ENCODE assay signal across 14 mouse cellular contexts in genomic region chr2:181691571-181691970, GRCm38 (mm10). TPM values are rescaled to one million over a fixed set of nuclear protein-coding genes. Genes with fewer than 3 reads are reported as not detected.
A peak's percentile ranks its signal among the peaks of the same experiment; 100 is the strongest.
DNase-seq lines count a peak whose midpoint lies in the region; ATAC-seq and TF ChIP-seq lines count a peak whose summit lies in the region.
"Had no signal": no experiment of that assay in that cellular context is flagged by ENCODE, and none has a peak within 500 bp of the region (broad histone marks: within the 10 kb centered on the region; RNA-seq: fewer than 3 reads in every experiment).

No protein-coding gene starts in this region.

- H3K36me3 ChIP-seq in heart, embryonic 15.5 days: peaks cover 18% of the 10 kb centered on the region
- no peaks in the 10 kb centered on the region; the same call in 1 of the 2 replicates for H3K36me3 ChIP-seq in testis, adult 2 months (ENCODE audit: control insufficient read depth, insufficient read depth, low read length)
- no peaks in the 10 kb centered on the region for H3K36me3 ChIP-seq in liver, embryonic 14.5 days (replicated peaks; ENCODE audit: control insufficient read depth, insufficient read depth, low read depth)

- ATAC-seq in heart, embryonic 15.5 days (replicated peaks; ENCODE audit: insufficient number of reproducible peaks, insufficient read depth, low FRiP score, low read depth): no peak
- ATAC-seq in liver, embryonic 14.5 days (ENCODE audit: insufficient read depth): no peak

- no peak for TF ChIP-seq POLR2A in testis, adult 2 months (IDR thresholded peaks at IDR 0.05; ENCODE audit: control insufficient read depth, low read depth, low read length)

- WGBS in heart, embryonic 15.5 days: 81% methylated on average over 4 of the region's 4 CpGs
- WGBS in liver, embryonic 14.5 days (ENCODE audit: insufficient replicate concordance): 26% methylated on average over 4 of the region's 4 CpGs

- H3K27me3 ChIP-seq in heart, embryonic 15.5 days: no peaks in the 10 kb centered on the region
- no peaks in the 10 kb centered on the region for H3K27me3 ChIP-seq in testis, adult 2 months (ENCODE audit: control insufficient read depth, insufficient read depth, low read length)
- no peaks in the 10 kb centered on the region; the same call in 1 of the 2 replicates for H3K27me3 ChIP-seq in liver, embryonic 14.5 days (ENCODE audit: control insufficient read depth, insufficient read depth, low read length)
- H3K27me3 ChIP-seq: CH12.LX; neural tube, embryonic 15.5 days had no signal

- H3K27ac ChIP-seq in heart, embryonic 15.5 days: no peak overlapping the region
- no peak overlapping the region for H3K27ac ChIP-seq in testis, adult 2 months (ENCODE audit: control insufficient read depth, insufficient read depth, low read depth, low read length)
- H3K27ac ChIP-seq in liver, embryonic 14.5 days: no peak overlapping the region
- H3K27ac ChIP-seq: hindbrain, embryonic 10.5 days; neural tube, embryonic 15.5 days had no signal

- H3K9ac ChIP-seq in heart, embryonic 15.5 days: no peak overlapping the region
- H3K9ac ChIP-seq in liver, embryonic 14.5 days (replicated peaks): no peak overlapping the region
- H3K9ac ChIP-seq: neural tube, embryonic 15.5 days had no signal

- H3K4me1 ChIP-seq in heart, embryonic 15.5 days (replicated peaks): peaks cover 15% of the 10 kb centered on the region
- peaks cover 9% of the 10 kb centered on the region; the same call in 1 of the 2 replicates for H3K4me1 ChIP-seq in testis, adult 2 months (ENCODE audit: control insufficient read depth, insufficient read depth, low read length)
- peaks cover 0 to 3% of the 10 kb centered on the region in 2 experiments; a peak in 2 of 4 replicates for H3K4me1 ChIP-seq in liver, embryonic 14.5 days (replicated peaks; ENCODE audit: control insufficient read depth in 2 of 2, insufficient read depth in 2 of 2, low read length in 1 of 2)

- H3K9me3 ChIP-seq in heart, embryonic 15.5 days (replicated peaks): no peaks in the 10 kb centered on the region
- H3K9me3 ChIP-seq in liver, embryonic 14.5 days (ENCODE audit: control insufficient read depth, low read length): no peaks in the 10 kb centered on the region
- H3K9me3 ChIP-seq: hindbrain, embryonic 10.5 days; neural tube, embryonic 15.5 days had no signal

- no peak for TF ChIP-seq CTCF in testis, adult 2 months (IDR thresholded peaks at IDR 0.05; ENCODE audit: control insufficient read depth, insufficient read depth, insufficient replicate concordance, low read depth, low read length)
- TF ChIP-seq CTCF in liver, embryonic 14.5 days (IDR thresholded peaks at IDR 0.05; ENCODE audit: low read depth): no peak

- TF ChIP-seq EP300 in liver, embryonic 14.5 days (IDR thresholded peaks at IDR 0.05; ENCODE audit: low read depth): no peak

- no peak overlapping the region for H3K4me3 ChIP-seq in heart, embryonic 15.5 days
- H3K4me3 ChIP-seq in testis, adult 2 months (ENCODE audit: control insufficient read depth, low read depth, low read length): peak overlapping the region; percentile 66
- H3K4me3 ChIP-seq in liver, embryonic 14.5 days (ENCODE audit: insufficient read depth in 1 of 2, low read depth in 2 of 2, low read length in 2 of 2): peak overlapping the region in 1 of 2 experiments; percentile 10; a peak in 1 of 4 replicates
- H3K4me3 ChIP-seq: neural tube, embryonic 15.5 days had no signal

- DNase-seq in heart, adult 8-10 months (ENCODE audit: low spot score): no peak
- DNase-seq in testis, postnatal 10 days (ENCODE audit: low spot score): no peak
- DNase-seq in liver, embryonic 14.5 days (ENCODE audit: low read depth in 3 of 3, low spot score in 3 of 3): no peak
- peak; percentile 53 for DNase-seq in thymus, postnatal 14 days
- no peak for DNase-seq in adrenal gland, adult 2 months
- DNase-seq in ovary, postnatal 10 days (ENCODE audit: low spot score): no peak
- DNase-seq: kidney, postnatal 14 days had no signal

- H3K4me2 ChIP-seq in heart, embryonic 15.5 days: peak overlapping the region; percentile 28; the same call in 1 of the 2 replicates
- H3K4me2 ChIP-seq in liver, embryonic 14.5 days (ENCODE audit: low read depth): peak overlapping the region; percentile 71

RNA-seq across cellular contexts. Expression of gene Rgs19, which starts 2.2 kb away (rescaled TPM):
- 30.9 and 45.3 TPM in 2 replicates for polyA plus RNA-seq in heart, embryonic 15.5 days (2015; fragmentation: Nextera tagmentation; extraction: Ambion mirVana)
- 1 to 10 TPM; 3.7 to 8.9 (median 4.9) TPM for total RNA-seq in heart, adult 8-10 months (2022)
- polyA plus RNA-seq in testis, adult 2 months (2012; rRNA removed): 25.7 and 28.2 TPM in 2 replicates
- 19.0 and 20.6 TPM in 2 replicates for polyA plus RNA-seq in liver, embryonic 14.5 days (2012; rRNA removed)
- 15.8 and 21.0 TPM in 2 replicates for polyA plus RNA-seq in liver, embryonic 14.5 days (2014; fragmentation: Nextera tagmentation; extraction: Ambion mirVana)
- total RNA-seq in adrenal gland, adult 2 months (2021): 10 to 100 TPM; 21.4 to 31.1 TPM
- polyA plus RNA-seq in adrenal gland, adult 2 months (2012; rRNA removed): 61.2 and 67.3 TPM in 2 replicates

RNA-seq across cellular contexts. Expression of gene Lkaaear1, which starts 6.7 kb away (rescaled TPM):
- not detected in 2 replicates for polyA plus RNA-seq in heart, embryonic 15.5 days (2015; fragmentation: Nextera tagmentation; extraction: Ambion mirVana)
- total RNA-seq in heart, adult 8-10 months (2022): not detected
- 409 and 417 TPM in 2 replicates for polyA plus RNA-seq in testis, adult 2 months (2012; rRNA removed)
- not detected in 2 replicates for polyA plus RNA-seq in liver, embryonic 14.5 days (2012; rRNA removed)
- not detected in 2 replicates for polyA plus RNA-seq in liver, embryonic 14.5 days (2014; fragmentation: Nextera tagmentation; extraction: Ambion mirVana)
- total RNA-seq in adrenal gland, adult 2 months (2021): not detected
- polyA plus RNA-seq in adrenal gland, adult 2 months (2012; rRNA removed): not detected in 2 replicates
- total RNA-seq: CH12.LX; left cerebral cortex, adult 8-10 months had no signal
- polyA plus RNA-seq: hindbrain, embryonic 10.5 days; neural tube, embryonic 15.5 days; stomach, embryonic 14.5 days had no signal

RNA-seq across cellular contexts. Expression of gene Tcea2, which starts 11.5 kb away (rescaled TPM):
- 13.5 and 19.2 TPM in 2 replicates for polyA plus RNA-seq in heart, embryonic 15.5 days (2015; fragmentation: Nextera tagmentation; extraction: Ambion mirVana)
- total RNA-seq in heart, adult 8-10 months (2022): 1 to 10 TPM; 5.3 to 8.0 (median 7.2) TPM
- polyA plus RNA-seq in testis, adult 2 months (2012; rRNA removed): 577 and 632 TPM in 2 replicates
- 3.0 and 3.4 TPM in 2 replicates for polyA plus RNA-seq in liver, embryonic 14.5 days (2012; rRNA removed)
- 1.3 and 1.8 TPM in 2 replicates for polyA plus RNA-seq in liver, embryonic 14.5 days (2014; fragmentation: Nextera tagmentation; extraction: Ambion mirVana)
- 1 to 10 TPM; 6.6 to 7.8 TPM for total RNA-seq in adrenal gland, adult 2 months (2021)
- polyA plus RNA-seq in adrenal gland, adult 2 months (2012; rRNA removed): 10.1 and 10.6 TPM in 2 replicates

RNA-seq across cellular contexts. Expression of gene Sox18, which starts 20.1 kb away (rescaled TPM):
- 41.9 and 47.2 TPM in 2 replicates for polyA plus RNA-seq in heart, embryonic 15.5 days (2015; fragmentation: Nextera tagmentation; extraction: Ambion mirVana)
- total RNA-seq in heart, adult 8-10 months (2022): 10 to 100 TPM; 21.4 to 53.8 (median 48.1) TPM
- polyA plus RNA-seq in testis, adult 2 months (2012; rRNA removed): 5.0 and 5.5 TPM in 2 replicates
- 5.5 TPM in 2 replicates for polyA plus RNA-seq in liver, embryonic 14.5 days (2012; rRNA removed)
- polyA plus RNA-seq in liver, embryonic 14.5 days (2014; fragmentation: Nextera tagmentation; extraction: Ambion mirVana): 4.1 and 5.0 TPM in 2 replicates
- total RNA-seq in adrenal gland, adult 2 months (2021): 10 to 100 TPM; 20.3 to 34.7 TPM
- 164 and 223 TPM in 2 replicates for polyA plus RNA-seq in adrenal gland, adult 2 months (2012; rRNA removed)
- total RNA-seq: CH12.LX had no signal

RNA-seq across cellular contexts. Expression of gene Oprl1, which starts 23.2 kb away (rescaled TPM):
- 1.8 and 3.0 TPM in 2 replicates for polyA plus RNA-seq in heart, embryonic 15.5 days (2015; fragmentation: Nextera tagmentation; extraction: Ambion mirVana)
- total RNA-seq in heart, adult 8-10 months (2022): under 1 TPM in 1 of 4 experiments, not detected in 3; 0.16 TPM
- 5.4 and 5.9 TPM in 2 replicates for polyA plus RNA-seq in testis, adult 2 months (2012; rRNA removed)
- polyA plus RNA-seq in liver, embryonic 14.5 days (2012; rRNA removed): 0.11 and 0.21 TPM in 2 replicates
- polyA plus RNA-seq in liver, embryonic 14.5 days (2014; fragmentation: Nextera tagmentation; extraction: Ambion mirVana): 0.06 TPM in 1 of 2 replicates, not detected in the other
- 1 to 10 TPM; 1.0 to 3.7 TPM for total RNA-seq in adrenal gland, adult 2 months (2021)
- 1.3 and 1.6 TPM in 2 replicates for polyA plus RNA-seq in adrenal gland, adult 2 months (2012; rRNA removed)

Comparison
In these comparisons a context has a peak if more than half of its experiments do, and no peak if none do; other contexts are left out.
1. RNA of gene Lkaaear1, which starts 6.7 kb away (polyA plus RNA-seq): 409 to 417 TPM in testis, adult 2 months; not detected in heart, embryonic 15.5 days, not detected in liver, embryonic 14.5 days and not detected in adrenal gland, adult 2 months; every median in the first group is over 100 times any median in the second.
2. RNA of gene Tcea2, which starts 11.5 kb away (polyA plus RNA-seq): 577 to 632 TPM in testis, adult 2 months; 13.5 to 19.2 TPM in heart, embryonic 15.5 days, 10.1 to 10.6 TPM in adrenal gland, adult 2 months and 1.3 to 3.4 TPM in liver, embryonic 14.5 days; every median in the first group is over 10 times any median in the second.